17 mouse cellular contexts compared by ENCODE assay signal in genomic region chr2:70284109-70284508, GRCm38 (mm10).
"Had no signal": no experiment of that assay in that cellular context is flagged by ENCODE, and none has a peak within 500 bp of the region (broad histone marks: within the 10 kb centered on the region; RNA-seq: fewer than 3 reads in every experiment).

No protein-coding gene starts in this region.

- H3K9ac ChIP-seq: kidney, embryonic 15.5 days; limb, embryonic 15.5 days; liver, embryonic 13.5 days; liver, postnatal 0 days; lung, embryonic 15.5 days; midbrain, embryonic 12.5 days; neural tube, embryonic 15.5 days had no signal

- H3K36me3 ChIP-seq: kidney, embryonic 15.5 days; limb, embryonic 15.5 days; liver, embryonic 13.5 days; lung, embryonic 15.5 days; midbrain, embryonic 12.5 days; neural tube, embryonic 15.5 days had no signal

- H3K27ac ChIP-seq: kidney, embryonic 15.5 days; left cerebral cortex, adult 2 months; limb, embryonic 15.5 days; liver, embryonic 13.5 days; lung, embryonic 15.5 days; macrophage; midbrain, embryonic 12.5 days; neural tube, embryonic 15.5 days; stomach, postnatal 0 days had no signal

- DNase-seq: kidney, adult 2 months; kidney, postnatal 25 days; liver, embryonic 13.5 days; liver, postnatal 0 days; lung, postnatal 14 days; right cerebral cortex, adult 18-20 months; right cerebral cortex, postnatal 25 days had no signal

- H3K4me1 ChIP-seq: kidney, embryonic 15.5 days; limb, embryonic 15.5 days; liver, embryonic 13.5 days; neural tube, embryonic 15.5 days had no signal

- ATAC-seq: intestine, embryonic 16.5 days; liver, postnatal 0 days had no signal

- H3K4me3 ChIP-seq: kidney, embryonic 15.5 days; left cerebral cortex, adult 2 months; limb, embryonic 15.5 days; liver, embryonic 13.5 days; lung, embryonic 15.5 days; midbrain, embryonic 12.5 days; myocyte; neural tube, embryonic 15.5 days had no signal

- H3K9me3 ChIP-seq: kidney, embryonic 15.5 days; limb, embryonic 15.5 days; liver, embryonic 13.5 days; lung, embryonic 15.5 days; midbrain, embryonic 12.5 days; neural tube, embryonic 15.5 days had no signal

- H3K4me2 ChIP-seq: kidney, embryonic 15.5 days; limb, embryonic 15.5 days; liver, embryonic 13.5 days; lung, embryonic 15.5 days; midbrain, embryonic 12.5 days; neural tube, embryonic 15.5 days had no signal

- H3K27me3 ChIP-seq: kidney, embryonic 15.5 days; limb, embryonic 15.5 days; liver, embryonic 13.5 days; lung, embryonic 15.5 days; midbrain, embryonic 12.5 days; neural tube, embryonic 15.5 days had no signal
